Mouse (Mus musculus): ENCODE data around the gene Arhgap33. TPM values are rescaled to one million over a fixed set of nuclear protein-coding genes. Genes with fewer than 3 reads are reported as not detected.

The Arhgap33 gene
- total RNA-seq (2023) = 14.2 to 18.7 TPM (median 16.3 TPM) in 4 replicates

DNA sequence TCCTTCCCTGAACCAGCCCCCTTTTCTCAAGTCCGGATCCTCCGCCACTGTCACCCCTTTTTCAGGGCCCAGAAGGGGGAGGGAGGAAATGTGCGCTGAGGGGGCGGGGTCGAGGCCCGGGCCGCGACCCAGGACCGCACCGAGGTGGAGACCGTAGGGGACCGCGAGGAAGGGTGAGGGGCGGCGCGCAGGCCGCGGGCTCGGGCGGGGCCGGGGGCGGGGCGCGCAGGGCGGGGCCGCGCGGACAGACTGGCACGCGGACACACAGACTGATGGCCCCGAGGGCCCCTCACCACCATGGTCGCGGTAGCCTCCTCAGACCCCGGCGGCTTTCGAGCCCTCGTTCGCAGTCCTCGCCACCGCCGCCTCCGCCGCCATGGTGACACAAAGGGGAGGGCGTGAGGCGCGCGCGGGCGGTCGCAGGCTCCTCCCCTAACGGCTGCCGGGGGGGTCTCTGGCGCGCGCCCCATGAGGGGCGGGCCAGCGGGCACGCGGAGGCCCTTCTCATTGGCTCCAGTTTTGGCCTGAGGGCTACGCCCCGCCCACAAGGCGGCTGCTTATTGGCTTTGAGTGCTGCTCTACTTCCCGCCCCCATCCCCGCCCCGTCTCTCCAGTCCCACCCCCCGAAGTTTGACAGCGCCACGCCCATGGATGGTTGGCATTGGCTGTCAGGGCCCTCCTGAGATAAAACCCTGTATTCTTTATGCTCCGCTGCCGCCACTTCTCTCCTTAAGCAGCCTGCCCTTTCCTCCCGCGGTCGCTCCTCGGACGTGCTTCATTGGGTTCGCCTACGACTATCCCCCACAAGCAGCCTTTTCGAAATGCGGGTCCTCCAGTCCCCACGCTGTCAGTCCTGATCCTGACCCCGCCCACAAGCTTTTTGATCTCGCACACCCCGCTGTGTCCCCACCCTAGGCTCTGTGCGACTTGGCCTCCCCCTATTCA lies at the start of gene Arhgap33:
TSS of gene Arhgap33 (minus strand) at position 428 of the 945 bp plus-strand sequence.

DNA sequence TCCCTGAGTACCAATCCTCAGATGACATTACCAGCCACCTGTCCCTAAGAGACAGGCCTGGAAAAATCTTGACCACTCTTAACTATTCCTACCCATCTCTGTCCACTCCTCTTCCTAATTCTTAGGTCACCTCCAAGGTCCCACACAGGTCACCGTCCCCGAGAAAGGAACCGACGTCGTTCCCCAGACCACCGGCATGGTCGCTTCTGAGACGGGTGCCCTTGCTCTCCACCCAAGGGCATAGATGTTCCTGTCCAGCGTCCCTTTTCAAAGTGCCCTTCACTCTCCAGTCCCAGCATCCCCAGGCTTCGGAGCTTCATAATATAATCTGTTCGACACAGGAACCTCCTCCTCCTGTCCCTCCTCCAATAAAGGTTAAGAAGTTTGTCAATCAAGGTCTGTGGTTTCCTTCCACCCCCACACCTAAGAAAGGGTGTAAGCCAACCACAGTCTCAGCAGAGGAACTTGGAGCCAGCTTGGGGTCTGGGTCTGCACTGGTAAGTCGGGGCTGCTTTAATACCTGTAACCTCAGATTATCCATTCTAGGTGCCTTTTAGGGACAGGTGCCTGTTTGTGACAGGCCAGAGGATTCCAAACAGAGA lies 30.2 kb upstream of the Arhgap33 start, which contains the start of gene Igflr1:
TSS of gene Igflr1 (plus strand) at position 458 of the 602 bp plus-strand sequence.

DNA sequence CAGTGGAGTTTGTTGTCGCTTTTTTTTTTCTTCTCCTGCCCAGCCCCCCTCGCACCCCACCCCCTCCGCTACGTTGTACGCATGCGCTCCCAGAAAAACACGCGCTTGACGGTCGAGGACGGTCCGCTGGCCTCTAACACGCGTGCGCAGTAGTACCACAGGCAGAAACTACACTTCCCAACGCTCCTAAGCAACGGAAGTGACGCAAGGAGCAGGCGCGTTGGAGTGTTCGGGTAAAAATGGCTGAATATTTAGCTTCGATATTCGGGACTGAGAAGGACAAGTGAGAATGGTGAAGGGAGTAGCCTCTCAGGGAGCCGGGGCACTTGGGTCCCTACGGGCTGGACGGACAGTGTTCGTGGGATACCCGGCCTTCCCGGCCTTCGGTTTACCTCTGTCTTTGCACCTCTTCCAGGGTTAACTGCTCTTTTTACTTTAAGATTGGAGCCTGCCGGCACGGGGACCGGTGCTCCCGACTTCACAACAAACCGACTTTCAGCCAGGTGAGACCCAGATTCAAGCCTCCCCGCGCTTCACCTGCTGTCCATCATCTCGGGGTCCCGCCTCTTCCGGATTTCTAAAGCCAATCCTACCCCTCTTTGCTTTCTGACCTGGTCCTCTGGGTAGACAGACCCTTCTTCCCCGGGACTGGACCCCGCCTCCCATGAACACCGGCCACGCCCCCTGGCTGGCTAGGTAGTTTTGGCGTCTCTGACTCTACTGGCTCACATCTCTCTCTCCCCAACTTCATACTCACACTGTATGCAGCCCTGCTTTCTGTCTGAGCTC lies 28.5 kb upstream of the Arhgap33 start, which contains the start of the genes U2af1l4, Gm49396 and Psenen:
TSS of gene U2af1l4 (plus strand) at position 185 of the 789 bp plus-strand sequence.
TSS of gene Gm49396 (plus strand) at position 228 of the 789 bp plus-strand sequence.
TSS of gene Psenen (minus strand) at position 511 of the 789 bp plus-strand sequence.

DNA sequence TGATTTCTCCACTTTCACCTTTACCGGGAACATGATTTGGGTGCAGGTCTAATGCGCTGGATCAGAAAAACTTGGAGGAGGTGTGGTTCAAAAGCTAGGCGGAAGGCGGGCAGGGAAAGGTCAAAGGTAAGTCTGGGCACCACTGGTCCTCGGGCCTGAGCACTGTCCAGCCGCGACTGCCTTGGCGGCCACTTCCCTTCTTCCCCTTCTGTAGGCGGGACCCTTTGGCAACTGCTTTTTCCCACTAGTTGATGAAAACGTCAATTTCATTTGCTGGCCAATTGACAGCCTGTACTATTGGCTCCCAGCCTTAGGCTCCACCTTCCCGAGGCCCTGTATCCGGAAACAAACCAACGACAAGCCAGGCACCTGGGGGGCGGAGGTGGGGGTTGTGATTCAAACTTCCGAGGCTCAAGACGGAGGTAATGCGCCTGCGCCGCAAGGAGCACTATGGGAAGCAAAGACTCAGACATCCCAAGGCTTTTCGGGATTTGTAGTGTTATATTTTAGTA lies 24.6 kb upstream of the Arhgap33 start, which contains the start of gene Lin37:
TSS of gene Lin37 (minus strand) at position 396 of the 512 bp plus-strand sequence.

GRCm38 (mm10) chr7:30552102-30553020 lies 17.5 kb upstream of the Arhgap33 start, which contains the start of the genes Hspb6 and Proser3:
TSS of gene Hspb6 (plus strand) at chr7:30552178.
TSS of gene Proser3 (minus strand) at chr7:30552299.

GRCm38 (mm10) chr7:30493401-30493931 lies 41.4 kb downstream of the Arhgap33 start, which contains the start of gene Prodh2:
TSS of gene Prodh2 (plus strand) at chr7:30493622.

Other genes starting within 250 kb of the Arhgap33 start
- 1.2 TPM in 1 of 4 replicates, not detected in the others for gene Clip3, start 243.3 kb downstream of the Arhgap33 start, total RNA-seq (2023)
- 67.8 to 84.6 TPM (median 78.6 TPM) in 4 replicates for gene Alkbh6, start 226.3 kb downstream of the Arhgap33 start, total RNA-seq (2023)
- gene Syne4, start 220.3 kb downstream of the Arhgap33 start, total RNA-seq (2023) = 3.5 to 6.6 TPM (median 5.7 TPM) in 4 replicates
- 4.5 to 5.6 TPM (median 5.1 TPM) in 4 replicates for gene E130208F15Rik, start 213.3 kb downstream of the Arhgap33 start, total RNA-seq (2023)
- gene Sdhaf1, start 211.2 kb downstream of the Arhgap33 start, total RNA-seq (2023) = 17.4 to 20.4 TPM (median 17.5 TPM) in 4 replicates
- gene Lrfn3, start 172.3 kb downstream of the Arhgap33 start, total RNA-seq (2023) = not detected in 4 replicates
- gene Tyrobp, start 121.3 kb downstream of the Arhgap33 start, total RNA-seq (2023) = 63.3 to 80.1 TPM (median 74.7 TPM) in 4 replicates
- gene Hcst, start 115.2 kb downstream of the Arhgap33 start, total RNA-seq (2023) = 34.8 to 42.0 TPM (median 39.2 TPM) in 4 replicates
- gene Nfkbid, start 113.3 kb downstream of the Arhgap33 start, total RNA-seq (2023) = 332 to 428 TPM (median 371 TPM) in 4 replicates
- 0.22 TPM in 1 of 4 replicates, not detected in the others for gene Aplp1, start 89.5 kb downstream of the Arhgap33 start, total RNA-seq (2023)
- not detected in 4 replicates for gene Kirrel2, start 77.4 kb downstream of the Arhgap33 start, total RNA-seq (2023)
- not detected in 4 replicates for gene Nphs1, start 76.7 kb downstream of the Arhgap33 start, total RNA-seq (2023)
- not detected in 4 replicates for gene Prodh2, start 41.4 kb downstream of the Arhgap33 start, total RNA-seq (2023)
- 2.2 to 3.1 TPM (median 2.7 TPM) in 4 replicates for gene Hspb6, start 17.1 kb upstream of the Arhgap33 start, total RNA-seq (2023)
- gene Proser3, start 17.2 kb upstream of the Arhgap33 start, total RNA-seq (2023) = 10.2 to 18.1 TPM (median 13.6 TPM) in 4 replicates
- gene Lin37, start 24.8 kb upstream of the Arhgap33 start, total RNA-seq (2023) = 38.9 to 50.0 TPM (median 41.5 TPM) in 4 replicates
- 106 to 140 TPM (median 111 TPM) in 4 replicates for gene U2af1l4, start 28.2 kb upstream of the Arhgap33 start, total RNA-seq (2023)
- 9.2 to 12.8 TPM (median 11.8 TPM) in 4 replicates for gene Gm49396, start 28.3 kb upstream of the Arhgap33 start, total RNA-seq (2023)
- 135 to 152 TPM (median 138 TPM) in 4 replicates for gene Psenen, start 28.6 kb upstream of the Arhgap33 start, total RNA-seq (2023)
- 5.6 to 11.7 TPM (median 8.2 TPM) in 4 replicates for gene Igflr1, start 30.4 kb upstream of the Arhgap33 start, total RNA-seq (2023)
- 104 to 116 TPM (median 108 TPM) in 4 replicates for gene Kmt2b, start 53.7 kb upstream of the Arhgap33 start, total RNA-seq (2023)
- gene Zbtb32, start 63.8 kb upstream of the Arhgap33 start, total RNA-seq (2023) = 0.82 to 1.9 TPM (median 1.6 TPM) in 4 replicates
- 0.70 TPM in 1 of 4 replicates, not detected in the others for gene Upk1a, start 77.8 kb upstream of the Arhgap33 start, total RNA-seq (2023)
- gene Cox6b1, start 91.1 kb upstream of the Arhgap33 start, total RNA-seq (2023) = 177 to 214 TPM (median 201 TPM) in 4 replicates
- gene Etv2, start 100.8 kb upstream of the Arhgap33 start, total RNA-seq (2023) = not detected in 4 replicates
- 87.7 to 100 TPM (median 92.3 TPM) in 4 replicates for gene Rbm42, start 115.3 kb upstream of the Arhgap33 start, total RNA-seq (2023)
- 56.1 to 64.2 TPM (median 59.9 TPM) in 4 replicates for gene Haus5, start 129.9 kb upstream of the Arhgap33 start, total RNA-seq (2023)
- not detected in 4 replicates for gene Pmis2, start 136.5 kb upstream of the Arhgap33 start, total RNA-seq (2023)
- gene 2200002J24Rik, start 163.9 kb upstream of the Arhgap33 start, total RNA-seq (2023) = not detected in 4 replicates
- 0.85 to 3.1 TPM in 2 of 4 replicates, not detected in the others for gene Atp4a, start 177.1 kb upstream of the Arhgap33 start, total RNA-seq (2023)
- 34.4 to 45.7 TPM (median 41.2 TPM) in 4 replicates for gene Tmem147, start 194.5 kb upstream of the Arhgap33 start, total RNA-seq (2023)
- not detected in 4 replicates for gene Gapdhs, start 208.6 kb upstream of the Arhgap33 start, total RNA-seq (2023)
- 2.3 to 5.4 TPM (median 3.3 TPM) in 4 replicates for gene Sbsn, start 216.4 kb upstream of the Arhgap33 start, total RNA-seq (2023)
- gene Dmkn, start 228.7 kb upstream of the Arhgap33 start, total RNA-seq (2023) = not detected in 4 replicates